Mouse (Mus musculus): Measurements from ENCODE around the gene Slc17a7. TPM values are rescaled to one million over a fixed set of nuclear protein-coding genes. Genes with fewer than 3 reads are reported as not detected.
"Not testable (repeated sequence)": the region's sequence is repeated elsewhere in the genome, so short reads cannot be mapped to it uniquely, and the experiment has no call there.

Gene Slc17a7
- polyA plus RNA-seq, 1 experiment from 2014 or later, result 1.1 TPM

DNA sequence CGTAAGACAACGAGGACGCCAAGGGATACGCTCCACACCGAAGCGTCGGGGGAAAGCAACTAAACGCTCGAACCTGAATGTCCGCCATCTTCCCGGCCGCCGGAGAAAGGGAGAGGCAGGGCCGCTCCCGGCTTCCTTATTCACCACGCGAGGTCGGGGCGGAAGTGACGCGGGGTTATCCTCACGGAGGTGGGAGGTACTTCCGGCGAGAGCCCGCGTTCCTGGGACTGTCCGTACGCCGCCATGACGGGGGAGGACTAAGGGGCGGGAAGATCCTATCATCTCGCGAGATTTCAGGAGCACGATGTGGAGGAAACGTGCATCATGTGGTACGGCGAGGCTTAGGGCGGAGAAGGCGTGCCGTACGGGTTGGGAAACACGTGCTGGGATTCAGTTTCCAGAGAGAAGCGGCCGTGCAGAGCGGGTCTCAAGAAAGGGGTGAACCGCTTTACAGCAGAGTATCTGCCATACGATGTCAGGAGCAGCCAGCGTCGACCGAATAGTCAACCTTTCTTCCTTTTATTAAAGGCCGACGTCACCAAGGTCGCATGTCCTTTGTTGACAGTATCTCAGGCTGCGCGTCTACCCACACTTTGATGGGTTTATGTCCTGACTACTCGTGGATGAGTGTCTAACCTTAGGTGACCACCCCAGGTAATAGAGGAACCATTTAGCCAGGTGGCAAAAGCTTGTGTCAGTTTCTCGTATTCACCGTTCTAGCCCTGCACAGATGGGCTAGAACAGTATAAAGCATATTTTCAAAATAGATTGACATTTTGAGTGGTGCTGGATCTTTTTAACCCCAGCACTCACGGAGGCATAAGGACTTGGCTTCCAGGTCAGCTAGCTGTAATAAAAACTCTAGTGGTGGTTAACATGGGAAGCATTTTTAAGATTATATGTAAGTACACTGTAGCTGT lies 39.3 kb upstream of the Slc17a7 start, which contains the start of gene Rps11:
Gene Rps11, minus strand, starts transcription at position 216 of the 920 bp plus-strand sequence.
- Histone ChIP-seq H3K36me3 (ENCODE audit: control insufficient read depth, insufficient read depth, low read length) (peaks cover 46% of the 10 kb centered on the region), H3K27me3 (ENCODE audit: control insufficient read depth, insufficient read depth, low read depth, low read length) (no peaks in the 10 kb centered on the region), H3K27ac (ENCODE audit: low read length) (peak within 1 kb of the TSS; percentile 87), H3K9me3 (replicated peaks; ENCODE audit: control insufficient read depth, low read length, poor library complexity, severe bottlenecking) (no peaks in the 10 kb centered on the region), H3K4me2 (ENCODE audit: low read length) (peak within 1 kb of the TSS; percentile 91), H3K9ac (ENCODE audit: low read depth, low read length) (peak within 1 kb of the TSS; percentile 93), H3K4me3 (ENCODE audit: low read depth, low read length) (peak within 1 kb of the TSS; percentile 91), H3K4me1 (ENCODE audit: control insufficient read depth, insufficient read depth, low read length) (peaks cover 42% of the 10 kb centered on the region)
- under 1% methylated on average over 59 of the region's 59 CpGs for WGBS
- ATAC-seq, result peak; percentile 89

DNA sequence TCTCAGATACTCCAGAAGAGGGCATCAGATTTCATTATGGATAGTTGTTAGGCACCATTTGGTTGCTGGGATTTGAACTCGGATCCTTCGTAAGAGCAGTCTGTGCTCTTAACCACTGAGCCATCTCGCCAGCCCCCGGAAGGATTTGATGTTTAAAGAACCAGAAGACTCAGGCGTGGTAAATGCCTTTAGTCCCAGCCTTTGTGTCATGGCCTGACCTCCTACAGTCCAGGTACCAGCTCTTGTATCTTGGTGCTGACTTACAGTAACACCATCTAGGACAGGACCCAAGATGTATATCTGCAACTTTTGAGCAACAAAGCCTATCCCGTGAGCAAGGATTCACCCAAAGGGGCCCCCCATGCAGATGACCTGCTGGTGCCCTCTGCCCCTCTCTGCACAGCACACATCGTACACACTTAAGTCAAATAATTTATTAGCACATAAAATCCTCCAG lies 38.6 kb upstream of the Slc17a7 start:
- ATAC-seq, result no peak
- H3K27me3 ChIP-seq (ENCODE audit: control insufficient read depth, insufficient read depth, low read depth, low read length), result no peaks in the 10 kb centered on the region
- no peak overlapping the region for H3K9ac ChIP-seq (ENCODE audit: low read depth, low read length)
- no peak overlapping the region for H3K4me2 ChIP-seq (ENCODE audit: low read length)
- 21% methylated on average over 7 of the region's 7 CpGs for WGBS
- H3K4me3 ChIP-seq (ENCODE audit: low read depth, low read length), result no peak overlapping the region
- H3K36me3 ChIP-seq (ENCODE audit: control insufficient read depth, insufficient read depth, low read length), result peaks cover 41% of the 10 kb centered on the region
- no peaks in the 10 kb centered on the region for H3K9me3 ChIP-seq (replicated peaks; ENCODE audit: control insufficient read depth, low read length, poor library complexity, severe bottlenecking)
- H3K27ac ChIP-seq (ENCODE audit: low read length), result peak overlapping the region; percentile 80
- peaks cover 46% of the 10 kb centered on the region for H3K4me1 ChIP-seq (ENCODE audit: control insufficient read depth, insufficient read depth, low read length)

- H3K27me3 ChIP-seq (ENCODE audit: control insufficient read depth, insufficient read depth, low read depth, low read length); H3K27ac ChIP-seq (ENCODE audit: low read length); H3K9me3 ChIP-seq (replicated peaks; ENCODE audit: control insufficient read depth, low read length, poor library complexity, severe bottlenecking); H3K4me2 ChIP-seq (ENCODE audit: low read length); ATAC-seq; H3K4me3 ChIP-seq (ENCODE audit: low read depth, low read length); H3K9ac ChIP-seq (ENCODE audit: low read depth, low read length): not testable (repeated sequence)
- Histone ChIP-seq H3K36me3 (ENCODE audit: control insufficient read depth, insufficient read depth, low read length) (peaks cover 38% of the 10 kb centered on the region), H3K4me1 (ENCODE audit: control insufficient read depth, insufficient read depth, low read length) (peaks cover 46% of the 10 kb centered on the region)
- 64% methylated on average over 5 of the region's 5 CpGs for WGBS
Observed at GRCm38 (mm10) chr7:45125649-45126048, 38.1 kb upstream of the Slc17a7 start.

GRCm38 (mm10) chr7:45126147-45126843 lies 37.5 kb upstream of the Slc17a7 start:
- no peaks in the 10 kb centered on the region for H3K9me3 ChIP-seq (replicated peaks; ENCODE audit: control insufficient read depth, low read length, poor library complexity, severe bottlenecking)
- H3K4me1 ChIP-seq (ENCODE audit: control insufficient read depth, insufficient read depth, low read length), result peaks cover 46% of the 10 kb centered on the region

DNA sequence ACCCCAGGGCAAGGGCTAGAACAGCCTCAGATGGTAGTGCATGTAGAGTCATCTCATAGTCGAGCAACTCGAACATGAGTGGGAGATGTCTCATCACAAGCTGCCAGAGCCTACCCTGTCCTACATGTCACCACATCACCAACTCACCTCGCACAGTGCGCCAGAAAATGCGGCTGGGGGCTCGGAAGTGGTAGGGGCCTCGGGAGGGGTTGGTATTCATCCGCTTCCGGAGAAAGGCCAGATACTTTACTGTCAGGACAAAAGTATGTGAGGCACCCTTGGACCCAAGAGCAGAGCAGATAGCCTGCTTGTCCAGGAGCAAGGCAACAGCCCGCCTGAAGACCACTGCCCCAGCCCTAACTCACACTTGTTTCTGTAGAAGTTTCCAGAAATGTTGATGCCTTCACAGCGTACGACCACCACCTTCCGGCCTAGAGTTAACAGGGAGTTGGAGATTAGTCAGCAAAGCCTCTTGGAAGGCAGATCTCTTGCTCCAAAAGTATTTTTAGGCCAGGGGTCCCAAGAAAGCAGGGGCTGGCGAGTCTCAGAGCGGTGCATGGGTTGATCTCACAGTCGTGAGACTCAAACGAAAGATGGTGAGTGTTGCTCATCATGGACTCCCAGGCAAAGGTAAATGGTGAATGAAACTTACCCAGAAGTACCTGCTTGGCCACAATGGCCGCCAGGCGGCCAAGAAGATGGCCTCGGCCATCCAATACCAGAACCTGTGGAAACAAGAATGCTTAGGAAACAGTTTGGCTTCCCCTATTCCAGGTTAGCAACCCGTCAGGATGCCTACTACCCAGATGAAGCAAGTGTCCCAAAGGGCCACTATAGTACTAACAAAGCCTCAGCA lies 36.7 kb upstream of the Slc17a7 start:
- WGBS, result 49% methylated on average over 21 of the region's 21 CpGs
- peaks cover 25% of the 10 kb centered on the region for H3K36me3 ChIP-seq (ENCODE audit: control insufficient read depth, insufficient read depth, low read length)
- peaks cover 41% of the 10 kb centered on the region for H3K4me1 ChIP-seq (ENCODE audit: control insufficient read depth, insufficient read depth, low read length)
- H3K4me2 ChIP-seq (ENCODE audit: low read length), result peak overlapping the region; percentile 71
- ATAC-seq, result no peak
- H3K27ac ChIP-seq (ENCODE audit: low read length), result peak overlapping the region; percentile 90
- H3K27me3 ChIP-seq (ENCODE audit: control insufficient read depth, insufficient read depth, low read depth, low read length), result no peaks in the 10 kb centered on the region
- H3K9ac ChIP-seq (ENCODE audit: low read depth, low read length), result peak overlapping the region; percentile 96
- no peaks in the 10 kb centered on the region for H3K9me3 ChIP-seq (replicated peaks; ENCODE audit: control insufficient read depth, low read length, poor library complexity, severe bottlenecking)
- H3K4me3 ChIP-seq (ENCODE audit: low read depth, low read length), result peak overlapping the region; percentile 87

More at GRCm38 (mm10) chr7:45126147-45126843, 37.5 kb upstream of the Slc17a7 start:
- Histone ChIP-seq H3K9ac (ENCODE audit: low read depth, low read length) (peak overlapping the region; percentile 96; the same call in 1 of the 2 replicates), H3K27ac (ENCODE audit: low read length) (peak overlapping the region; percentile 37; the same call in 1 of the 2 replicates), H3K4me2 (ENCODE audit: low read length) (no peak overlapping the region; the same call in 1 of the 2 replicates), H3K4me3 (ENCODE audit: low read depth, low read length) (no peak overlapping the region; the same call in 1 of the 2 replicates), H3K36me3 (ENCODE audit: control insufficient read depth, insufficient read depth, low read length) (peaks cover 33% of the 10 kb centered on the region), H3K27me3 (ENCODE audit: control insufficient read depth, insufficient read depth, low read depth, low read length) (no peaks in the 10 kb centered on the region)
- ATAC-seq, result no peak
- 77% methylated on average over 17 of the region's 17 CpGs for WGBS

DNA sequence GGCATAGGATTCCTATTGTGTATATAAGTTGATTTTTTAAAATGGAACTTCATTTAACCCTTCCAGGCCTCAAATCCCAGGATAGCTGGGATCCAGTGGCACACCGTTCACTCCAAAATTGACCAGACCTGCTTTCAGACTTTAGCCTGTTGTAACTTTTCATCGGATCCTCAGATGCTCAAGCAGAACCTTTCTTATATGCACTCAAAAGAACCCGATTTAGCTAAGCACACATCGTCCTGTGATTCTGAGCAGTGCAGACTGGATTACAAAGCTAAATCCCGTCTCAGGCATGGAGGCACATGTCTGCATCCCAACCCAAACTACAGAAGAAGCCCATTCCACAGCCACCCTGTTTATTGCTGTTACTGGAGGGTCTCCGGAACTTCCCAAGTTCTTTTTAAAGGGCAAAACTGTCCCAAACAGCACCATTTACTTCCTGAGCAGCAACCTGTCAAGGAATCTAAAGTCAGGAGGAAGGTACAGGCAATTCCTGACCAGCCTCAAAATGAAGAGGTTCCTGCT lies 36.0 kb upstream of the Slc17a7 start:
- Histone ChIP-seq H3K9me3 (replicated peaks; ENCODE audit: control insufficient read depth, low read length, poor library complexity, severe bottlenecking) (no peaks in the 10 kb centered on the region), H3K27ac (ENCODE audit: low read length) (peak overlapping the region; percentile 90), H3K27me3 (ENCODE audit: control insufficient read depth, insufficient read depth, low read depth, low read length) (no peaks in the 10 kb centered on the region), H3K4me3 (ENCODE audit: low read depth, low read length) (peak overlapping the region; percentile 87), H3K36me3 (ENCODE audit: control insufficient read depth, insufficient read depth, low read length) (peaks cover 20% of the 10 kb centered on the region), H3K9ac (ENCODE audit: low read depth, low read length) (peak overlapping the region; percentile 96), H3K4me2 (ENCODE audit: low read length) (peak overlapping the region; percentile 71), H3K4me1 (ENCODE audit: control insufficient read depth, insufficient read depth, low read length) (peaks cover 38% of the 10 kb centered on the region)
- ATAC-seq, result no peak
- WGBS, result under 1% methylated on average over 6 of the region's 6 CpGs

GRCm38 (mm10) chr7:45128624-45129246 lies 35.0 kb upstream of the Slc17a7 start, which contains the start of gene Rpl13a:
TSS of gene Rpl13a (minus strand) at chr7:45128761.
- Histone ChIP-seq H3K27me3 (ENCODE audit: control insufficient read depth, insufficient read depth, low read depth, low read length) (no peaks in the 10 kb centered on the region), H3K36me3 (ENCODE audit: control insufficient read depth, insufficient read depth, low read length) (peaks cover 18% of the 10 kb centered on the region), H3K4me2 (ENCODE audit: low read length) (peak within 1 kb of the TSS; percentile 78), H3K4me1 (ENCODE audit: control insufficient read depth, insufficient read depth, low read length) (peaks cover 31% of the 10 kb centered on the region), H3K27ac (ENCODE audit: low read length) (peak within 1 kb of the TSS; percentile 91), H3K9me3 (replicated peaks; ENCODE audit: control insufficient read depth, low read length, poor library complexity, severe bottlenecking) (no peaks in the 10 kb centered on the region; the same call in 1 of the 2 replicates), H3K4me3 (ENCODE audit: low read depth, low read length) (peak within 1 kb of the TSS; percentile 87), H3K9ac (ENCODE audit: low read depth, low read length) (peak within 1 kb of the TSS; percentile 96)
- ATAC-seq, result peak; percentile 95
- WGBS, result under 1% methylated on average over 48 of the region's 48 CpGs

Data from midbrain, embryonic 16.5 days (tissue).